Mouse (Mus musculus) CH12.LX (cell line): ENCODE data around the gene Nr4a3. TPM values are rescaled to one million over a fixed set of nuclear protein-coding genes. Genes with fewer than 3 reads are reported as not detected.

Experiments
- DNase-seq: peaks from one replicate; pipeline ENCODE4 v3.0.0-alpha.2; 2013; ENCODE audit errors: extremely low read depth
- H3K27ac ChIP-seq: 2 replicates; pipeline ENCODE4 v1.5.1; 2012; ENCODE audit warnings: low read depth, mild to moderate bottlenecking, control low read depth, moderate library complexity; ENCODE audit not compliant: insufficient read depth
- H3K27me3 ChIP-seq: replicated peaks from 2 replicates; pipeline ENCODE3; 2012; ENCODE audit warnings: inconsistent platforms
- H3K36me3 ChIP-seq, 2 experiments: replicated peaks in 1 of 2; 2 replicates each; pipeline versions ENCODE3 to v1.6.1; 2012; ENCODE audit warnings: inconsistent platforms in 1 of 2, low read length in 1 of 2, mild to moderate bottlenecking in 1 of 2, mixed read lengths in 1 of 2, moderate library complexity in 1 of 2; ENCODE audit not compliant: control insufficient read depth in 1 of 2, insufficient read depth in 1 of 2
- H3K4me1 ChIP-seq, 2 experiments: 2 replicates each; pipeline ENCODE4 v1.6.1; 2012; ENCODE audit warnings: inconsistent platforms in 1 of 2, moderate library complexity in 1 of 2; ENCODE audit not compliant: insufficient read depth in 2 of 2, control insufficient read depth in 1 of 2
- H3K4me2 ChIP-seq: 2 replicates; pipeline ENCODE4 v1.6.1; 2012; ENCODE audit warnings: low read depth, mild to moderate bottlenecking, control low read depth; ENCODE audit not compliant: poor library complexity, insufficient read depth, severe bottlenecking
- H3K4me3 ChIP-seq, 3 experiments: fragments of 150-350 bp in 1 of 3; sonication (generic) in 1 of 3; replicated peaks in 1 of 3; 2 replicates each; pipeline versions ENCODE3 to v1.5.1; 2011 to 2012; ENCODE audit warnings: low read depth in 2 of 3, low read length in 2 of 3, mild to moderate bottlenecking in 2 of 3, moderate library complexity in 2 of 3, control low read depth in 1 of 3, improper control_type of control experiment in 1 of 3, inconsistent platforms in 1 of 3, mixed read lengths in 1 of 3; ENCODE audit not compliant: poor library complexity in 1 of 3
- H3K79me2 ChIP-seq: replicated peaks from 2 replicates; pipeline ENCODE4 v1.6.1; 2012; ENCODE audit warnings: mild to moderate bottlenecking, moderate library complexity; ENCODE audit not compliant: control insufficient read depth, poor library complexity, insufficient read depth, severe bottlenecking; ENCODE audit errors: extremely low read depth
- H3K9ac ChIP-seq: 2 replicates; pipeline ENCODE4 v1.6.1; 2012; ENCODE audit warnings: low read depth, mild to moderate bottlenecking, control low read depth, moderate library complexity; ENCODE audit not compliant: insufficient read depth
- H3K9me3 ChIP-seq: replicated peaks from 2 replicates; pipeline ENCODE3; 2012; ENCODE audit warnings: low read length, inconsistent platforms, mixed read lengths
- CHD1 ChIP-seq: IDR thresholded peaks from 2 replicates; pipeline ENCODE4 v1.6.1; 2012; ENCODE audit warnings: low read depth, low read length, improper control_type of control experiment, inconsistent platforms
- CHD2 ChIP-seq: IDR thresholded peaks from 2 replicates; pipeline ENCODE4 v1.6.1; 2011; ENCODE audit warnings: low read length, improper control_type of control experiment
- CTCF ChIP-seq, 2 experiments: IDR thresholded peaks in 1 of 2; conservative IDR thresholded peaks in 1 of 2; 2 replicates each; pipeline ENCODE4 v1.5.1; 2011 to 2012; ENCODE audit warnings: low read depth in 2 of 2, low read length in 2 of 2, improper control_type of control experiment in 1 of 2, inconsistent platforms in 1 of 2, mild to moderate bottlenecking in 1 of 2, moderate library complexity in 1 of 2
- E2F4 ChIP-seq: IDR thresholded peaks from 2 replicates; pipeline ENCODE4 v1.6.1; 2011; ENCODE audit warnings: low read depth, low read length, improper control_type of control experiment; ENCODE audit not compliant: insufficient replicate concordance
- ETS1 ChIP-seq: conservative IDR thresholded peaks from 2 replicates; pipeline ENCODE4 v1.6.1; 2012; ENCODE audit warnings: low read depth, mild to moderate bottlenecking, inconsistent platforms, low read length, improper control_type of control experiment, moderate library complexity
- GABPA ChIP-seq: IDR thresholded peaks from 2 replicates; pipeline ENCODE4 v1.6.1; 2012; ENCODE audit warnings: low read depth, low read length, improper control_type of control experiment, inconsistent platforms; ENCODE audit not compliant: insufficient replicate concordance
- HCFC1 ChIP-seq: IDR thresholded peaks from 2 replicates; pipeline ENCODE4 v1.6.1; 2012; ENCODE audit warnings: low read depth, mild to moderate bottlenecking, inconsistent platforms, low read length, improper control_type of control experiment
- IRF4 ChIP-seq: IDR thresholded peaks from 2 replicates; pipeline ENCODE4 v1.6.1; 2014; ENCODE audit warnings: low read depth, mild to moderate bottlenecking, inconsistent platforms, low read length, improper control_type of control experiment
- JUN ChIP-seq: IDR thresholded peaks from 2 replicates; pipeline ENCODE4 v1.6.1; 2011; ENCODE audit warnings: low read depth, mild to moderate bottlenecking, low read length, improper control_type of control experiment, moderate library complexity; ENCODE audit not compliant: insufficient read depth
- KAT2A ChIP-seq: IDR thresholded peaks from 2 replicates; pipeline ENCODE4 v1.6.1; 2012; ENCODE audit warnings: low read length, improper control_type of control experiment, inconsistent platforms; ENCODE audit not compliant: insufficient replicate concordance
- MAX ChIP-seq: IDR thresholded peaks from 2 replicates; pipeline ENCODE4 v1.6.1; 2011; ENCODE audit warnings: low read length, improper control_type of control experiment
- MAZ ChIP-seq: IDR thresholded peaks from 2 replicates; pipeline ENCODE4 v1.6.1; 2012; ENCODE audit warnings: low read depth, mild to moderate bottlenecking, inconsistent platforms, low read length, improper control_type of control experiment, moderate library complexity
- MEF2A ChIP-seq: IDR thresholded peaks from 2 replicates; pipeline ENCODE4 v1.6.1; 2014; ENCODE audit warnings: low read depth, mild to moderate bottlenecking, inconsistent platforms, low read length, improper control_type of control experiment, borderline replicate concordance
- NELFE ChIP-seq: IDR thresholded peaks from 2 replicates; pipeline ENCODE4 v1.6.1; 2011; ENCODE audit warnings: low read depth, low read length, improper control_type of control experiment
- NRF1 ChIP-seq: IDR thresholded peaks from 2 replicates; pipeline ENCODE4 v1.6.1; 2014; ENCODE audit warnings: low read depth, mild to moderate bottlenecking, inconsistent platforms, low read length, improper control_type of control experiment, moderate library complexity
- POLR2A ChIP-seq: IDR thresholded peaks from 2 replicates; pipeline ENCODE4 v1.6.1; 2011; ENCODE audit warnings: low read depth, mild to moderate bottlenecking, improper control_type of control experiment, low read length
- SIN3A ChIP-seq: IDR thresholded peaks from 2 replicates; pipeline ENCODE4 v1.6.1; 2012; ENCODE audit warnings: low read length, improper control_type of control experiment, inconsistent platforms
- TBP ChIP-seq: conservative IDR thresholded peaks from 2 replicates; pipeline ENCODE4 v1.6.1; 2011; ENCODE audit warnings: low read depth, low read length, improper control_type of control experiment
- TCF12 ChIP-seq: IDR thresholded peaks from 2 replicates; pipeline ENCODE4 v1.6.1; 2014; ENCODE audit warnings: low read depth, mild to moderate bottlenecking, inconsistent platforms, low read length, improper control_type of control experiment
- dilution Hi-C: fragments of 300-500 bp; cut with MboI; formaldehyde crosslinking; loops from 2 replicates; pipeline ENCODE4 v1.14.3; 2020; ENCODE audit warnings: low sequenced_read_pairs; ENCODE audit not compliant: extremely low pct_unique_long_range_greater_than_20kb, extremely low pct_ligation_motif_present
- in situ Hi-C: fragments of 300-500 bp; cut with MboI; formaldehyde crosslinking; loops from 3 replicates; pipeline ENCODE4 v1.14.3; 2019; ENCODE audit warnings: low sequenced_read_pairs, low pct_ligation_motif_present, low pct_unique_long_range_greater_than_20kb, mixed read lengths
- polyA plus RNA-seq: library from polyadenylated mRNA; unstranded; fragments of >175 nt; gene quantifications from 2 replicates; pipeline ENCODE4 v1.2.1, GENCODE M21; 2012; ENCODE audit warnings: low read depth; ENCODE audit not compliant: insufficient read length
- total RNA-seq, 2 experiments: library from RNA; depleted of rRNA; stranded (reverse); fragments of 300-350 nt in 1 of 2; fragments of >200 nt in 1 of 2; gene quantifications; 2 replicates each; pipeline ENCODE4 v1.2.3; 2012 to 2014

The Nr4a3 gene
- total and polyA plus RNA-seq, 3 experiments: 0.04 to 0.32 (median 0.21) TPM

GRCm38 (mm10) chr4:48124416-48124772 is 79.4 kb downstream of the Nr4a3 start:
- in situ Hi-C loops: loop anchor here (25.0 kb wide), 1 partner anchor 263 kb away; no protein-coding TSS in a partner anchor
- H3K4me3 ChIP-seq: peak overlapping the region; percentile 59 to 85 (median 73)
- peak overlapping the region; percentile 97 for H3K4me2 ChIP-seq
- TF ChIP-seq GABPA (no peak), SIN3A (0 out of 2 replicates have a peak, but pooled peaks have one; percentile 32), CHD1 (no peak)
- no peaks in the 10 kb centered on the region for H3K9me3 ChIP-seq
- dilution Hi-C loops: no loop called here
- H3K36me3 ChIP-seq: peaks cover 0 to 2% of the 10 kb centered on the region in 2 experiments
- H3K4me1 ChIP-seq: 0 out of 4 replicates have a peak, but pooled peaks cover 0 to 9% of the 10 kb centered on the region in 2 experiments
- H3K9ac ChIP-seq: 0 out of 2 replicates have a peak overlapping the region, but pooled peaks have one; percentile 19
- DNase-seq: no peak
- H3K27me3 ChIP-seq: peaks cover 8% of the 10 kb centered on the region
- H3K27ac ChIP-seq: no peak overlapping the region
- H3K79me2 ChIP-seq: no peaks in the 10 kb centered on the region

- peak; percentile 84 for DNase-seq
- dilution Hi-C loops (no loop called here), in situ Hi-C loops (loop anchor here (25.0 kb wide), 1 partner anchor 262 kb away; no protein-coding TSS in a partner anchor)
- Histone ChIP-seq H3K4me2 (peak within 1 kb of the TSS; percentile 97), H3K4me3 (peak within 1 kb of the TSS; percentile 61 to 85 (median 73)), H3K27me3 (peaks cover 8% of the 10 kb centered on the region), H3K36me3 (peaks cover 0 to 2% of the 10 kb centered on the region in 2 experiments), H3K79me2 (no peaks in the 10 kb centered on the region), H3K9ac (peak within 1 kb of the TSS; percentile 79), H3K9me3 (no peaks in the 10 kb centered on the region), H3K4me1 (0 out of 4 replicates have a peak, but pooled peaks cover 0 to 9% of the 10 kb centered on the region in 2 experiments), H3K27ac (no peak within 1 kb of the TSS)
- TF ChIP-seq E2F4: no peak
- no peak for TF ChIP-seq HCFC1
- no peak for TF ChIP-seq MAZ
- no peak for TF ChIP-seq TCF12
- no peak for TF ChIP-seq CTCF (conservative IDR thresholded peaks at IDR 0.05 in 1 of 2, IDR thresholded peaks at IDR 0.05 in 1 of 2; ENCODE audit: low read depth in 2 of 2, low read length in 2 of 2)
- no peak for TF ChIP-seq CHD2
- 0 out of 2 replicates have a peak, but pooled peaks have one; percentile 63 for TF ChIP-seq TBP
- no peak for TF ChIP-seq ETS1
- no peak for TF ChIP-seq MAX
- no peak for TF ChIP-seq KAT2A
- TF ChIP-seq POLR2A: peak; percentile 82
- TF ChIP-seq IRF4: no peak
- peak; percentile 69; the same call in 1 of the 2 replicates for TF ChIP-seq NELFE
- peak; percentile 88 for TF ChIP-seq NRF1
- no peak for TF ChIP-seq MEF2A
- no peak for TF ChIP-seq JUN
These were observed 80.0 kb downstream of the Nr4a3 start, which contains the start of gene Stx17 for GRCm38 (mm10) chr4:48124773-48125469. Stx17 (plus strand) TSS chr4:48124915.
